Mouse (Mus musculus): Measurements from ENCODE around the gene Kat2a. TPM values are rescaled to one million over a fixed set of nuclear protein-coding genes. Genes with fewer than 3 reads are reported as not detected.

Kat2a gene
- polyA plus RNA-seq, 1 experiment from 2014 or later: 74.5 TPM

GRCm38 (mm10) chr11:100718462-100718861, 6.2 kb upstream of the Kat2a start:
- Histone ChIP-seq H3K4me3 (ENCODE audit: low read length) (no peak overlapping the region), H3K9ac (ENCODE audit: low read depth, low read length) (no peak overlapping the region), H3K4me1 (ENCODE audit: control insufficient read depth, insufficient read depth, low read length) (peaks cover 19% of the 10 kb centered on the region), H3K27me3 (ENCODE audit: control insufficient read depth, insufficient read depth, low read length) (no peaks in the 10 kb centered on the region), H3K36me3 (ENCODE audit: control insufficient read depth, insufficient read depth, low read length) (peaks cover 50% of the 10 kb centered on the region), H3K4me2 (replicated peaks; ENCODE audit: low read depth, low read length) (no peak overlapping the region), H3K9me3 (ENCODE audit: control insufficient read depth, low read length) (no peaks in the 10 kb centered on the region), H3K27ac (ENCODE audit: low read depth, low read length) (no peak overlapping the region)
- 92% methylated on average over 7 of the region's 7 CpGs for WGBS
- no peak for ATAC-seq (ENCODE audit: low FRiP score, low TSS enrichment)

DNA sequence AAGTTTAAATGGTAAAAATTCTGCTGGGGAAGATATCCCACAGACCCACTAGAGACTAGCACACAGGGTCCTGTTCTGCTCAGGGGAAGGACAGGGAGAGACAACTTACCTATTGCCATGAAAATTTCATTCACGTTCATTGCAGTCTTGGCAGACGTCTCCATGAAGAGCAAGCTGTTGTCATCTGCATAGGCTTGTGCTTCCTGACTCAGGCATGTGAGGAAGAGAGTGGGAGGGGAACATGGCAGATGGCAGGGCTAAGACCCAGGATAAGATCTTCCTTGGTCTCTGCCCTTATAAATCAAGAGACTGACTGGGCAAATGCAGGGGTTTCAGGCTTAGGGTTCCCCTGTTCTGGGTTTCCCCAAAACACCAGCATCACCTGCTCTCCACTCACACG, 4.4 kb upstream of the Kat2a start:
- H3K36me3 ChIP-seq (ENCODE audit: control insufficient read depth, insufficient read depth, low read length): peaks cover 50% of the 10 kb centered on the region
- 88% methylated on average over 3 of the region's 3 CpGs for WGBS
- no peak for ATAC-seq (ENCODE audit: low FRiP score, low TSS enrichment)

GRCm38 (mm10) chr11:100714948-100715347, 2.7 kb upstream of the Kat2a start:
- H3K27ac ChIP-seq (ENCODE audit: low read depth, low read length): no peak overlapping the region
- H3K4me1 ChIP-seq (ENCODE audit: control insufficient read depth, insufficient read depth, low read length): peaks cover 28% of the 10 kb centered on the region
- no peaks in the 10 kb centered on the region for H3K9me3 ChIP-seq (ENCODE audit: control insufficient read depth, low read length)
- H3K9ac ChIP-seq (ENCODE audit: low read depth, low read length): no peak overlapping the region
- no peak overlapping the region for H3K4me2 ChIP-seq (replicated peaks; ENCODE audit: low read depth, low read length)
- 92% methylated on average over 6 of the region's 6 CpGs for WGBS
- H3K4me3 ChIP-seq (ENCODE audit: low read length): no peak overlapping the region
- ATAC-seq (ENCODE audit: low FRiP score, low TSS enrichment): no peak
- H3K27me3 ChIP-seq (ENCODE audit: control insufficient read depth, insufficient read depth, low read length): no peaks in the 10 kb centered on the region
- peaks cover 56% of the 10 kb centered on the region for H3K36me3 ChIP-seq (ENCODE audit: control insufficient read depth, insufficient read depth, low read length)

More for the DNA sequence above, 4.4 kb upstream of the Kat2a start:
- Histone ChIP-seq H3K27ac (ENCODE audit: low read depth, low read length) (no peak overlapping the region), H3K9me3 (ENCODE audit: control insufficient read depth, low read length) (no peaks in the 10 kb centered on the region), H3K4me3 (ENCODE audit: low read length) (no peak overlapping the region), H3K27me3 (ENCODE audit: control insufficient read depth, insufficient read depth, low read length) (no peaks in the 10 kb centered on the region), H3K4me1 (ENCODE audit: control insufficient read depth, insufficient read depth, low read length) (peaks cover 17% of the 10 kb centered on the region), H3K4me2 (replicated peaks; ENCODE audit: low read depth, low read length) (no peak overlapping the region), H3K9ac (ENCODE audit: low read depth, low read length) (no peak overlapping the region)

DNA sequence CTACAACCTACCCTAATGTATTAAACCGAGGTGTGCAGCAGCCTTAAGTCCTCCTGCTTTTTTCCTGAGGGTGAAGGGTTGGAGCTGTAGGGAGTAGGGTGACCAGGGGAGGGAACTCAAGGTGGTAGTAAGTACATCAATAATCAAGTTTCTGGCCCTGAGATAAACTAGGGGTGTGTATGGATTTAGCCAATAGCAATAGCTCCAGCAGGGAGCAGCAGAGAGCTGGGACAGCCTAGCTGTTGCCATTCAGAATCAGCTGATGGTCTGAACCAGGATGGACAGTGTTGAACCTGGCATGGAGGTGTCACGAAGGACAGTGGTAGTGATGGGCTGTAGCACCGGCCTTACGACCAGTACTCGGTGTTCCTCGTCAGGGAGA, 2.3 kb upstream of the Kat2a start:
- H3K36me3 ChIP-seq (ENCODE audit: control insufficient read depth, insufficient read depth, low read length): peaks cover 56% of the 10 kb centered on the region
- peaks cover 28% of the 10 kb centered on the region for H3K4me1 ChIP-seq (ENCODE audit: control insufficient read depth, insufficient read depth, low read length)
- H3K9me3 ChIP-seq (ENCODE audit: control insufficient read depth, low read length): no peaks in the 10 kb centered on the region
- H3K4me2 ChIP-seq (replicated peaks; ENCODE audit: low read depth, low read length): peak overlapping the region; percentile 58
- H3K9ac ChIP-seq (ENCODE audit: low read depth, low read length): no peak overlapping the region
- 35% methylated on average over 6 of the region's 6 CpGs for WGBS
- peak overlapping the region; percentile 67 for H3K27ac ChIP-seq (ENCODE audit: low read depth, low read length)
- no peak overlapping the region for H3K4me3 ChIP-seq (ENCODE audit: low read length)
- no peak for ATAC-seq (ENCODE audit: low FRiP score, low TSS enrichment)
- no peaks in the 10 kb centered on the region for H3K27me3 ChIP-seq (ENCODE audit: control insufficient read depth, insufficient read depth, low read length)

GRCm38 (mm10) chr11:100713735-100714533, 1.7 kb upstream of the Kat2a start, which contains the start of gene Hspb9:
Gene Hspb9, plus strand, starts transcription at chr11:100713850.
- peaks cover 56% of the 10 kb centered on the region for H3K36me3 ChIP-seq (ENCODE audit: control insufficient read depth, insufficient read depth, low read length)
- ATAC-seq (ENCODE audit: low FRiP score, low TSS enrichment): peak; percentile 6; the same call in 1 of the 2 replicates

GRCm38 (mm10) chr11:100713174-100713573, 909 bp upstream of the Kat2a start:
- peak overlapping the region; percentile 50; the same call in 1 of the 2 replicates for H3K9ac ChIP-seq (ENCODE audit: low read depth, low read length)
- H3K27me3 ChIP-seq (ENCODE audit: control insufficient read depth, insufficient read depth, low read length): no peaks in the 10 kb centered on the region
- peaks cover 28% of the 10 kb centered on the region for H3K4me1 ChIP-seq (ENCODE audit: control insufficient read depth, insufficient read depth, low read length)
- WGBS: 70% methylated on average over 4 of the region's 4 CpGs
- H3K4me2 ChIP-seq (replicated peaks; ENCODE audit: low read depth, low read length): peak overlapping the region; percentile 58
- H3K27ac ChIP-seq (ENCODE audit: low read depth, low read length): peak overlapping the region; percentile 67; the same call in 1 of the 2 replicates
- H3K36me3 ChIP-seq (ENCODE audit: control insufficient read depth, insufficient read depth, low read length): peaks cover 56% of the 10 kb centered on the region
- H3K9me3 ChIP-seq (ENCODE audit: control insufficient read depth, low read length): no peaks in the 10 kb centered on the region
- peak overlapping the region; percentile 29; the same call in 1 of the 2 replicates for H3K4me3 ChIP-seq (ENCODE audit: low read length)
- ATAC-seq (ENCODE audit: low FRiP score, low TSS enrichment): no peak

More at GRCm38 (mm10) chr11:100713735-100714533, 1.7 kb upstream of the Kat2a start, which contains the start of gene Hspb9:
- H3K4me2 ChIP-seq (replicated peaks; ENCODE audit: low read depth, low read length): peak within 1 kb of the TSS; percentile 58
- peak within 1 kb of the TSS; percentile 29 for H3K4me3 ChIP-seq (ENCODE audit: low read length)
- no peaks in the 10 kb centered on the region for H3K27me3 ChIP-seq (ENCODE audit: control insufficient read depth, insufficient read depth, low read length)
- peaks cover 28% of the 10 kb centered on the region for H3K4me1 ChIP-seq (ENCODE audit: control insufficient read depth, insufficient read depth, low read length)
- H3K9ac ChIP-seq (ENCODE audit: low read depth, low read length): peak within 1 kb of the TSS; percentile 50; the same call in 1 of the 2 replicates
- H3K27ac ChIP-seq (ENCODE audit: low read depth, low read length): peak within 1 kb of the TSS; percentile 67
- no peaks in the 10 kb centered on the region for H3K9me3 ChIP-seq (ENCODE audit: control insufficient read depth, low read length)
- 3% methylated on average over 38 of the region's 38 CpGs for WGBS

DNA sequence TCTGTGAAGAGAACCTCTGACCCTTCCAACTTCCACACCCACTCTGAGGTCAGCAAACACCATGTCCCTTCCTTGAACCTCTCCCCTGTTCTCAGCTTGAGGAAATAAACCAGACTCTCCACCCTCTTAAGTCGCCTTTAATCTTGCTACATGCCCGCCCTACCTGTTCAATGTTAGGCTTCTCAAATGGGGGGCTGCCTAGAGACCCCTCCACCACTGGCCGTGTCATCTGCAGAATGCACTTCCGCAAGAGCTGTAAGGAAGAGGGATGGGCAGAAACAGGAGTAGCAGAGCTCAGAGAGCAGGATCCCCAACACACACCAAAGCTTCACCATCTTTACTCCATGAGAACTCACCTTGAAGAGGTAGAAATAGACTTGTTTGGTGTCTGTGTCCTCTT, 1.3 kb downstream of the Kat2a start:
- 86% methylated on average over 4 of the region's 4 CpGs for WGBS
- Histone ChIP-seq H3K36me3 (ENCODE audit: control insufficient read depth, insufficient read depth, low read length) (peaks cover 57% of the 10 kb centered on the region), H3K4me3 (ENCODE audit: low read length) (no peak overlapping the region), H3K4me2 (replicated peaks; ENCODE audit: low read depth, low read length) (no peak overlapping the region; the same call in 1 of the 2 replicates), H3K4me1 (ENCODE audit: control insufficient read depth, insufficient read depth, low read length) (peaks cover 28% of the 10 kb centered on the region), H3K27me3 (ENCODE audit: control insufficient read depth, insufficient read depth, low read length) (no peaks in the 10 kb centered on the region), H3K27ac (ENCODE audit: low read depth, low read length) (no peak overlapping the region), H3K9me3 (ENCODE audit: control insufficient read depth, low read length) (no peaks in the 10 kb centered on the region), H3K9ac (ENCODE audit: low read depth, low read length) (no peak overlapping the region)
- no peak for ATAC-seq (ENCODE audit: low FRiP score, low TSS enrichment)

DNA sequence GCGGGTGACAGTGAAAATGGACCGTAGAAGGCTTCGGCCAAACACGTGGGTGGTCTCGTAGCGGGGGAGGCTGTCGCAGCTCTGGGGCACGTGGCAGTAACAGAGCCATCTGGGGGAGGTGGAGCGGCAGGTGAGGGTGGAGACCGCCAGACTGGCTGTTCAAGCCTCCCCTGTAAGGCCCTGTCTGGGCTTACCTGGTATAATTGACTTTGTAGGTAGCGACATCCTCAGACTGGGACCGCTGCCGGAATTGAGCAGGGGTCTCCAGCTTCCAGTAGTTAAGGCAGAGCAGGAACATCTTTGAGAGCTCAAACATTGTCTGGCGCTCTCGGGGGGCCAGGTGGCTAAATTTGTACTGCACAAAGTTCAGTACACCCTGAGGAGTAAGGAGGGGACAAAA, 1.7 kb downstream of the Kat2a start:
- no peak overlapping the region for H3K4me3 ChIP-seq (ENCODE audit: low read length)
- H3K36me3 ChIP-seq (ENCODE audit: control insufficient read depth, insufficient read depth, low read length): peaks cover 57% of the 10 kb centered on the region
- 86% methylated on average over 15 of the region's 15 CpGs for WGBS

DNA sequence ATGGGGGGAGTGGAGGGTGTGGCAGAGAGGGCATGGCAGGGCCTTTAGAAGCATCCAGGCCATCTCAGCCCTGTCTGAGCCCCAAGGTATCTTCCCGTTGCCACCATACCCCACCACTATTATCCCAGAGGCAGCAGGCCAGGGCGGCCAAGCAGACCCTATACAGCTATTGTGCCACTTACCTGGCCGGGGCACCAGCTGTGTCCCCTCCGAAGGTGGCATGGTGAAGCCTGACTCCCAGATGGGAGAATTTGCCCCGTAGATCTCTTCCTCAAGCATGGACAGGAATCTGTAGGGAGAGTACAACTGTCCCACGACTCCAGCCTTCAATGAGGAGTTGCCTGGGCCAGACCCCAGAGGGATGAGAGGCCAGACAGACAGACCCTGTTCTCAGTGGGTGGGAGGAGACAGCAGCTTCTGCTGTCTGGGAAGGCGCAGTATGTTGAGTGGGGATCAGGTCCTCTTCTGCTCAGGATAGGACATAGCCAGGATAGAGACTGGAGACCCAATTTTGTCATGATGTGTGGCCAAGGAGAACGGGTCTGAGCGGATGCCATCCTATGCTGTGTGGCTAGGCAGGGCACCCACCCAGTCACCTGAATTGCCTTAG, 3.0 kb downstream of the Kat2a start:
- Histone ChIP-seq H3K4me2 (replicated peaks; ENCODE audit: low read depth, low read length) (no peak overlapping the region), H3K9ac (ENCODE audit: low read depth, low read length) (no peak overlapping the region), H3K36me3 (ENCODE audit: control insufficient read depth, insufficient read depth, low read length) (peaks cover 60% of the 10 kb centered on the region), H3K9me3 (ENCODE audit: control insufficient read depth, low read length) (no peaks in the 10 kb centered on the region), H3K27ac (ENCODE audit: low read depth, low read length) (no peak overlapping the region), H3K4me3 (ENCODE audit: low read length) (no peak overlapping the region), H3K27me3 (ENCODE audit: control insufficient read depth, insufficient read depth, low read length) (no peaks in the 10 kb centered on the region), H3K4me1 (ENCODE audit: control insufficient read depth, insufficient read depth, low read length) (peaks cover 26% of the 10 kb centered on the region)
- WGBS: 95% methylated on average over 9 of the region's 9 CpGs
- no peak for ATAC-seq (ENCODE audit: low FRiP score, low TSS enrichment)

More for the DNA sequence above, 1.7 kb downstream of the Kat2a start:
- no peak overlapping the region for H3K4me2 ChIP-seq (replicated peaks; ENCODE audit: low read depth, low read length)
- H3K27ac ChIP-seq (ENCODE audit: low read depth, low read length): no peak overlapping the region
- ATAC-seq (ENCODE audit: low FRiP score, low TSS enrichment): no peak
- H3K4me1 ChIP-seq (ENCODE audit: control insufficient read depth, insufficient read depth, low read length): peaks cover 28% of the 10 kb centered on the region
- H3K9me3 ChIP-seq (ENCODE audit: control insufficient read depth, low read length): no peaks in the 10 kb centered on the region
- no peaks in the 10 kb centered on the region for H3K27me3 ChIP-seq (ENCODE audit: control insufficient read depth, insufficient read depth, low read length)
- H3K9ac ChIP-seq (ENCODE audit: low read depth, low read length): no peak overlapping the region

Measured in kidney, embryonic 14.5 days (tissue).